Mouse (Mus musculus) testis, adult 2 months (tissue): ENCODE data around the gene Zic1. TPM values are rescaled to one million over a fixed set of nuclear protein-coding genes. Genes with fewer than 3 reads are reported as not detected.

Experiments
- H3K27ac ChIP-seq: fragments of 200-500 bp; 2 replicates; pipeline ENCODE4 v1.5.1; 2012; ENCODE audit warnings: low read depth, low read length; ENCODE audit not compliant: control insufficient read depth, insufficient read depth
- H3K27me3 ChIP-seq: fragments of 200-500 bp; 2 replicates; pipeline ENCODE4 v1.6.1; 2012; ENCODE audit warnings: mild to moderate bottlenecking, low read length, moderate library complexity; ENCODE audit not compliant: control insufficient read depth, insufficient read depth
- H3K36me3 ChIP-seq: fragments of 200-500 bp; 2 replicates; pipeline ENCODE4 v1.6.1; 2012; ENCODE audit warnings: mild to moderate bottlenecking, low read length; ENCODE audit not compliant: control insufficient read depth, insufficient read depth
- H3K4me1 ChIP-seq: fragments of 200-500 bp; 2 replicates; pipeline ENCODE4 v1.6.1; 2012; ENCODE audit warnings: low read length; ENCODE audit not compliant: control insufficient read depth, insufficient read depth
- H3K4me3 ChIP-seq: fragments of 200-500 bp; 2 replicates; pipeline ENCODE4 v1.5.1; 2012; ENCODE audit warnings: low read depth, mild to moderate bottlenecking, low read length, moderate library complexity, mixed read lengths; ENCODE audit not compliant: control insufficient read depth
- CTCF ChIP-seq: fragments of 200-500 bp; IDR thresholded peaks from 2 replicates; pipeline ENCODE4 v1.5.1; 2012; ENCODE audit warnings: low read depth, mild to moderate bottlenecking, inconsistent platforms, low read length, moderate library complexity; ENCODE audit not compliant: control insufficient read depth, insufficient read depth, insufficient replicate concordance
- POLR2A ChIP-seq: fragments of 200-500 bp; IDR thresholded peaks from 2 replicates; pipeline ENCODE4 v1.6.1; 2012; ENCODE audit warnings: low read depth, mild to moderate bottlenecking, inconsistent platforms, low read length, moderate library complexity; ENCODE audit not compliant: control insufficient read depth
- polyA plus RNA-seq: library from polyadenylated mRNA; depleted of rRNA; stranded (reverse); fragments of >200 nt; gene quantifications from 2 replicates; pipeline ENCODE4 v1.2.3, GENCODE M21; 2012; rRNA removed

The Zic1 gene
- polyA plus RNA-seq, 1 experiment: 0.86 TPM

- no peaks in the 10 kb centered on the region for H3K36me3 ChIP-seq
- peak overlapping the region; percentile 49; the same call in 1 of the 2 replicates for H3K4me3 ChIP-seq
- no peak overlapping the region for H3K27ac ChIP-seq
- H3K4me1 ChIP-seq: peaks cover 21% of the 10 kb centered on the region
- TF ChIP-seq CTCF (no peak), POLR2A (no peak)
- no peaks in the 10 kb centered on the region; the same call in 1 of the 2 replicates for H3K27me3 ChIP-seq
Measured at GRCm38 (mm10) chr9:91350211-91350791, 15.3 kb downstream of the Zic1 start.

DNA sequence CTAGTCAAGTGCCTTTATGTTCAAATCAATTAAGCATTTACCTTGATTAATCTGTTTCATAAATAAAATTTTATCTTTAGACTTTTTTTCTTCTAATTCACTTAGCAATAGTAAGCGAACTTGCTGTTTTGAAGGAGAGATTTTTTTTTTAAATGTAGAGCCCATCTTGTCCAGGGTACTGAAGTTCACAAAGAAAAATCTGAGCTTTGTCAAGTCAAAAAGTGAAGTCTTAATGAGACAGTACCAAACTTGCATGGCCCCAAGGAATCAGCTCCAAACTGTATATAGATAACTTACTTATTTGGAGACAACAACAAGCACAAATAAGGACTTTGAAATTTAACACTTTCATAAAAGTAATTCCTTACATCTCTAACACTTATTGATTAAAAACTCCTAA, 16.9 kb downstream of the Zic1 start:
- H3K27ac ChIP-seq: no peak overlapping the region
- H3K4me1 ChIP-seq: peaks cover 8% of the 10 kb centered on the region
- no peak overlapping the region for H3K4me3 ChIP-seq
- no peak for TF ChIP-seq CTCF
- no peak for TF ChIP-seq POLR2A
- no peaks in the 10 kb centered on the region; the same call in 1 of the 2 replicates for H3K27me3 ChIP-seq
- H3K36me3 ChIP-seq: no peaks in the 10 kb centered on the region

- H3K36me3 ChIP-seq: no peaks in the 10 kb centered on the region
- TF ChIP-seq POLR2A (no peak), CTCF (no peak)
- H3K27ac ChIP-seq: no peak overlapping the region
- H3K4me3 ChIP-seq: no peak overlapping the region
- H3K4me1 ChIP-seq: peaks cover 4% of the 10 kb centered on the region
- H3K27me3 ChIP-seq: no peaks in the 10 kb centered on the region; the same call in 1 of the 2 replicates
Measured at GRCm38 (mm10) chr9:91347591-91347990, 18.0 kb downstream of the Zic1 start.

Other genes starting within 250 kb of the Zic1 start
- 0.12 TPM in 1 of 2 replicates, not detected in the other for gene Zic4, start 3.4 kb downstream of the Zic1 start, polyA plus RNA-seq